Mouse (Mus musculus) cerebral cortex, adult 2 months (tissue): Measurements from ENCODE around the gene Cacnb3.

Source experiments
- WGBS: fragments of 180-500 bp; shearing (Covaris S2); methylation state at CpG from one replicate; pipeline ENCODE4 v1.1.7; 2018; 5-methylcytosine and 5-hydroxymethylcytosine counted together

The Cacnb3 gene

DNA sequence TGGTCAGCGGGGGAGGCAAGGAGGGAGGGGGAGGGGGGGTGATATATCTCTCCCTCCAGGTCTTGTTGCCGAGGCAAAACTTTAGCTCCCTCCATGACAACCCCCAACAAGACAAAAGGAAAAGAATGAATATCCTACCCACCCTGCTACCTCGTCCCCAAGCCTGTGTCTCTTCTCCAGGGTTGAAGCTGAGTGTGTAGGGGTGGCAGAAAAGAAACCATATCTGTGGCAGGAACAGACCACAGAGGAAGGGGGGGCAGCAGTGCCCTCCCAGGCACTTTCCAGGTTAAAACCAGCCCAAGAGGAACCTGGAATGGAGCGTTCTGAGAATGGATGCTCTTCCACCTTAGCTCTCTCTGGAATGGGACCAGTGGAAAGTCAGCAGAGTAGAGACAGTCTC is at the start of gene Cacnb3:
Cacnb3 (plus strand) TSS at position 301 of the 400 bp plus-strand sequence.
- 62% methylated on average over 4 of the region's 4 CpGs for WGBS

DNA sequence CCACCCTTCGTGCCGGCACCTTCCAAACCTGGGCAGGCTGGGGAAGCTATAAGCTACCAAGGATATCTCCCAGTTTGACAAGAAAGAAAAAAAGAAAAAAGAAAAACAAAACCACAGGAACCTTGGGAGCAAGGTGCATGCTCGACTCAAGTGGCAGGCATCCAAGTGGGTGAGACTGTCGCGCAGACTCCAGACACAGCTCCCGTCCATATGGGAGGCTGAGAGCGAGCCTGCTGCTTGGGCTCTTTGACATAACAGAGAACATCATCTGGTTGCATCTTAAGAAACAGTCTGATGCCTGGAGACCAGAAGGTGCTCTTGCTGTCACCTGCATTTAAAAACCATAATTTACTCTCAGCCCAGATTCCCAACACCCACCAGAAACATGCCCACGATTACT is 48.2 kb upstream of the Cacnb3 start:
- 44% methylated on average over 8 of the region's 8 CpGs for WGBS

DNA sequence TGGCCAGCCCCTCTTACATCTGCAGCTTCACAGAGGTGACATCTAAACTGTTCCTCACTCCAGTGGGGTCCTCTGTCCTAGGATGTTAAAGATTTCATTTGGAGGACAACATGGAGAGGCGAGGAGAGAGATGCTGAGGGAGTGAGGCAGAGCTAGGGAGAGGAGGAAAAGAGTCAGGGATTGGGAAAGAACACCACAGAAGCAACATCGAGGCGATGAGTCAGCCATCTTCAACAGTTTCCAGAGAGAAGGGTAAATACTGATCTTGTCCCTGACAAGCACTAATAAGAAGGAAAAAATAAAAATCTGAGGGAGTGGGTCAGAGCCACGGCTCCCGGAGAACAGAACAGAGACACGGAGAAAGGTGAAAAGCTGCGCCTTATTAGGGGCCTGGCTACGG is 47.6 kb upstream of the Cacnb3 start:
- WGBS = 66% methylated on average over 8 of the region's 8 CpGs

DNA sequence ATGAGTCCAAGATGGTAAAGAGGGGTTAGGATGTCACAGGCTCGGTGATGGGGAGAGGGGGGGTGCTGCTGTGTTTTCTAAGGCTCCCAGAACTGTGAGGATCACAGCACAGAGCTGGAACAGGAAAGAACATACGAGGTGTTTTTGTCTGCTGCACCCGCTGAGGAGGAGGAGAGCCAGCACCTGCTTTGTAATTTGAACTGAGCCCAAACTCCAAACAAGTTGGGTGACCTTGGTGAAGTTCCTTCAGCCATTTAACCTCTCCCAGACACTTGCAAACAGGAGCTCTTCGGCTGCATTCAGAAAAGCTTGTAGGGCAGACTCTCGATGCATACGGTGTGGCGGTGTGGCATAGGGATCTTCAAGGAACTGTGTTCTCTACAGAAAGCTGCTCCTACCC is 45.2 kb upstream of the Cacnb3 start:
- WGBS = 63% methylated on average over 7 of the region's 7 CpGs

DNA sequence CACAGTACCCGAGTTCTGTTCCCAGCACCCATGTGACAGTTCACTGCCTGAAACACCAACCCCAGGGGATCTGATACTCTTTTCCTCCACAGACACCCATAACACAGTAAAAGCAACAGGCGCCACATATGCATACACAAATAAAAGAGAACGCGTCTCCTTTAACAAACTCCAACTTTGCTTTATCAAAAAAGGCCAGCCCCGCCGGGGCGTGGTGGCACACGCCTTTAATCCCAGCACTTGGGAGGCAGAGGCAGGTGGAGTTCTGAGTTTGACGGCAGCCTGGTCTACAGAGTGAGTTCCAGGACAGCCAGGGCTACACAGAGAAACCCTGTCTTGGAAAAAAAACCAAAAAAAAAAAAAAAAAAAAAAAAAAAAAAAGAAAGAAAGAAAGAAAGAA is 44.5 kb upstream of the Cacnb3 start:
- 85% methylated on average over 9 of the region's 9 CpGs for WGBS

DNA sequence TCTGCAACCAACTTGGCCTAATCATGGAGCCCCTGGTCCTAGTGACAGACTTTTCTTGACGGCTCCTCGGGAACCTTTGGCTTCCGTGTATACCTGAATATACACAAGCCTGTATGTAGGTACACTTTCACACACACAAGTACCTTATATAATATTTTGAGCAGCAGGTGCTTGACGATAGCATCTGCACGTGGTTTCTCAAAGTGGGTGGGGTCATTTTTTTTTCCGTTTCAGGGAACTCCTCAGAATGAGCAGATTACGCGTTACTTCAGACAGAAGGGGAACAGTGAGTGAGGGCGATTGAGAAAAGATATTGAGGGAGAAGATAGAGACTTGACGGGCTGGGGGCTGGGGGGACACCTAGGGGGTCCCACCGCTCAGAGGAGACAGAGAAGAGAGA is 42.9 kb upstream of the Cacnb3 start:
- whole genome bisulfite sequencing = 82% methylated on average over 11 of the region's 11 CpGs

DNA sequence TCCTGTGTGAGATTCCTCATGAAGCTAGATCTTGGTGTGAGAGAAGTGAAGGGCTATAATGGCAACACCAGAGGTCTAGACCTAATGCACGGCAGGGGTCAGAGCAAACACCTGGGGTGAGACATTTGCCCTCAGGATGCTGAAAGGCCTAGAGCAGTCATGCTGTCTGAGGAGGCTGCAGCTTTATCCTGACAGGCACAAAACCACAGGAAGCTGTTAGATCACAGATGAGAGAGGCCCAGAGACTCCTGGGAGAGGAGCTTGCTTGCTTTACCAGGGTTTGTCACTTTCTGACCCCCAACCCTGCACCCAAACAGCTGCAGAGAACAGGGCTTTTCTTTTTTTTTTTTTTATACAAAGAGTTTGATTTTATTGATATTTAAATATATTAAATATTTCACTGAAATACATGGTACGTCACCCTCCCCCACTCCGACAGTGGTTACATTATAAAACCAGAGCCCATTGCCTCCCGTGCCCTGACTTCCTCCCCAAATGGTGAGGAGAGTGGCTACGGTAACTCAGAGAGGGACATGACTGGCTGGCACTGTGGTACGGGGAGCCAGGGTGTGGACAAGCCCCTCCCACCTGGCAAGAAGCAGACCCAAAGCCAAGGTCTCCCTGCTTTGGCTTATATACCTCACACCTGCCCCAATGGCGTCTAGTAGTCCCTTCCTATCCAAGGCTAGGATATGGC is 40.9 kb upstream of the Cacnb3 start:
- 80% methylated on average over 7 of the region's 7 CpGs for WGBS

DNA sequence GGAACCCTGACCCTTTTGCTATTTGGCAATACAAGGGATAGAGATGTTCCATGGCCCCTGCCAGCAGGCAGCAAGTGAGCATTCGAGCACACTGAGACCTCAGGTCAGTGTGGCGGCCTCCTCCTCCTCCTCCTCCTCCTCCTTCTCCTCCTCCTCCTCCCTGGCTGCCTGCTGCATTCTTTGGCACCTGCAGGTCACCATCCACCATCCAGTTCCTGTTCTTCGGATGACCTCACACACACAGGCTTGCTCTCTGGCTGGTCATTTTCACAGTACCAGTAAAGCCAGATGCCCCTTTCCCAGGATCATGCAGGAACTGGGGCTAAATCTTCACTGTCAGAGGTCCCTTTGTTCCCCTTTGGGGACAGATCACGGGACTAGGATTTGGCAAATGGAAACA is 39.2 kb upstream of the Cacnb3 start:
- 71% methylated on average over 4 of the region's 4 CpGs for WGBS

DNA sequence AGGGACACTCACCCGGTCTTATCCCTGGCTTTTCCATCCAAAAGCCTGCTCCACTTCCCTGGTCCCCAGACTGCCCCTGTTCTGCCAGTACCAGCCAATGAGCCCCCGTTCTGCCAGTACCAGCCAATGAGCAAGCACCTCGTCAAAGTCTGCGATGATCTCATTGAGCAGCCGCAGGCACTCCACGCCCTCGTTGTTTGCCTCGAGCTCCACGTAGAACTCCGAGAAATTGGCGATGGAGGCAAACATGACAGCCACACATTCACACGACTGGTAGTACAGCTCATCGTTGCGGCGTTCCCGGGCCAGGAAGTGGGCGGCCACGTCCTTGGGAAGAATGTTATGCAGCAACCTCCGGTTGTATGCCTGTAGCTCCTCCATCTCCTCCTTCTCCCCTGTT is 36.4 kb upstream of the Cacnb3 start:
- 67% methylated on average over 19 of the region's 19 CpGs for WGBS

DNA sequence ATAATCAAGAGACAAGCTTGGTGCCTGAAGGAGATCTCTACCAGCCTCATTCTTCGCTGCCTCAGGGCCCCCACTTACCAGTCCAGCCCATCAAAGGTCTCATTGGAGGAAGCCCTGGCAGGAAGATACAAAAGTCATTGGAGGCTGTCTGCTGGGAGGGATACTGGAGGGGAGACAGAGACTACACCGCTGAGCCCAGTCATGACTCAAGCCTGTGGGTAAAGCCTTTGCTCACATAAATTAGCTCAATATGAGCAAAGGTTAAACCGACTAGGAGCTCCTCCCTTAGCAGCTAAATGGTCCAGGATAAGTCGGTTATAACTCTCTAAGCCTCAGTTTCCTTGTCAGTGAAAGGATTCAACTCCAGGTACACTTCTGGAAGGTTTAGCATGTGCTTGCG is 35.6 kb upstream of the Cacnb3 start:
- WGBS = 90% methylated on average over 5 of the region's 5 CpGs

DNA sequence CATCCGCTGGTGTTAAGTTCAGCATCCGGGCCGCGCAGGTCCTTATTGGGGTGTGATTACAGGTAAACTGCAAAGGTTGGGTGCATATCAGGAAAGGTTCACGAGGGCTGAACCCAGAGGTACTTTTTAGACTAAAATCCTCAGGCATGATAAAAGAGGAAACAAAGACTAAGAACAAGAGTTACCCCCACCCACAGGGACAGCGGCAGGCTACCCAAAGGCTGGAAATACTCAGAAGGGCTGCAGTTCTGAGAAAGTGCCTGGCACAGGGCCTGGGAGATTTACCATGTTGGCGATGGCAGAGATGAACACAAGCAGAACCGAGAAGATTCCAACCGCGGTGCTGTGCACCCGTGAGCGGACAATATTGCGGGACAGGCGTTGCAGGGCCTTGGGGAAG is 34.0 kb upstream of the Cacnb3 start:
- 91% methylated on average over 14 of the region's 14 CpGs for WGBS

DNA sequence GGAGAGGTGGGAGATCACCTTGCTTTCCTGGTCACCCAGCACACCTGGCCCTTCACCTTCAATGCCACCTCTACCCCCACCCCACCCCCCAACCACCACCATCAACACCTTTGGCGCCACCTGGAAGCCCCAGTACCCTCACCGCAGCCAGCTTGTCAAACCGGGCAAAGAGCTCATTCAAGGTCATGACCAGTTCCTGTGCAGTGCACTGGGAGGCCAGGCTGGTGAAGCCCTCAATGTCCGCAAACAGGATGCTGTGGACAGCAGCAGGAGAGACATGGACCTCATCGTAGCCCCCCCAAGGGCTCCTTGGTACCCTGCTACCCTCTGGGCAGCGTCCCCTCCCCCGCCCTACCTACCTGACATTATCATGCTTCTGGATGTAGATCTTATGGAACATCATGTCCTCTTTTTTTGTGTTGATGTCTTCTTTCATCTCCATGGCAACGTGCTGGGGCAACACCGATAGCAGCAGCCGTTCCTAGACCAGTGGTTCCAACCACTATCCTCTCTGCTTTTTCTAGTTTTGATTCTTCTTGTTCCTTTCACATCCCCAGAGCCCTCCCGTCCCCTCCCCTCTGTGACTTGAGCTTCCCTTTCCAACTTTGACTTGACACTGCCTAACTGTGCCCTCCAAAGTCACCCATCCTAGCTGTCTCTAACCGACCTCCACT is 30.5 kb upstream of the Cacnb3 start:
- 75% methylated on average over 12 of the region's 12 CpGs for WGBS

DNA sequence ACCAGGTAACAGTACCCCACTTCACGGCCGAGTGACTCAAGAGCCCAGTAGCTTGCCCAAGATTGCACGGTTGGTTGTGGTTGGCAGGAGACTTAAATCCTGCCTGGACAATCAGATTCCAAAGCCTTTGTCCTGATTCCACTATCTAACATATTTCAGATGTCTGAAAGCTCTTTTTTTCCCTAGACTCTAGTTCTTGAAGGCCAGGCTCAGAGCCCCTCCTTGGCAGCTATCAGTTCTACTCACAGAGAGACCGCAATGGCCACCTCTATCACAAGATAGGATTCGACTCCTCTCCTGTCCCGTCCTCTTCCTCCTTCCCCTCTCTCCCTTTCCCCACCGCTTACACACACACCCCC is 28.8 kb upstream of the Cacnb3 start:
- 72% methylated on average over 7 of the region's 7 CpGs for WGBS

DNA sequence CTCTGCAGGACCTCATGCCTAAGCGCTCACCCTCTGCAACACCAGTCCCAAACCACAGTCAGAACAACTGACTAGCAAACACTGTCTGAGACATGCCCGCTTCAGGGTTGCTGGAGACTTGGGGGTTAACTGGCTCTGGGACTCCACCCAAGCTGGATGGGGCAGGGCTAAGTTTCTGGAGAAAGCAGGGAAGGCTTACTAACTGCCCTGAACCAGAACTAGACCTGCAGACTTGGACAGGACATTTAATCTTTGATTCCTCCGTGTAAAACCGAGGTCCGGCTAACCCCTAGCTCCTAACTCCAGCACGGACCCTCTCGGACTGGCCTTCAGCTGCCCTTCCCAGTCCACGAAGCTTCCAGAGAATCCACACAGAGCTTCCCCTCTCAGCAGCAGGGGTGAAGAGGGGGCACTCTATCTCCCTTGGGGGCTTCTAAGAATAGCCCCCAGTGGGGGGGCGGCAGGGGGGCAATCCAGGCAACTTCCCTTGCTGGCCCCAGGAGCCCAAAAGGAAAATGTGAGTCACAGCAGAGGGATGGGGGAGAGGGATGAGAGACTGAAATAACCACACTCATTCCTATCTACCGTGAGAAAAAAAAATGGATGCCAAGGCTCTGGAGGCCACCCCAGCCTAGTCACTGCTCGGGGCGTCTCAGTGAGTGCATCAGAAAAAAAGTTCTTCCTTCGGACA is 28.3 kb upstream of the Cacnb3 start:
- 45% methylated on average over 13 of the region's 13 CpGs for WGBS

DNA sequence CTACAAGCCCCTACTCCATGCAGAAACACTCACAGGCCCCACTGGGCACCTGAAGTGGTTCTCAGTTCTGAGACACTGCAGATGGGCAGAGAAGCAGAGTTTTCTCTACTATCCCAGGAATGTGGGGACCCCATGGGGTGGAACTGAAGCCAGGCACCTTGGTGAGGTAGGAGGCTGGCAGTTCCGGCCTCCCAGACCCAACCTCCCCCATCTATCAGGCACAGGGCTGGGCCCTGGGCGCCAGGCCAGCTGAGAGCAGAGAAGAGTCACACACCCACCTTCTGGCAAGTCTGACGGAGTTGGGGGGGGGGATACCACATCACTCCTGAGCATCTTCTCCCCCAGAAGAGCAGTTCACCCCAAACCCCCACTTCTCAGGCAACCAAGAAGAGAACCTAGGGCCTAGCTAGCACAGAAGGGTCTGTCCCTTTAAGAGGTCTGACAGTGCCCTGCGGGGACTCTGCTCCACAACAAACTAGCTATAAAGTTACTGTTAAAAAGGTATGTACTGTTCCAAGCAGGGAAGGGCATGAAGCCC is 27.6 kb upstream of the Cacnb3 start:
- 45% methylated on average over 4 of the region's 4 CpGs for WGBS

DNA sequence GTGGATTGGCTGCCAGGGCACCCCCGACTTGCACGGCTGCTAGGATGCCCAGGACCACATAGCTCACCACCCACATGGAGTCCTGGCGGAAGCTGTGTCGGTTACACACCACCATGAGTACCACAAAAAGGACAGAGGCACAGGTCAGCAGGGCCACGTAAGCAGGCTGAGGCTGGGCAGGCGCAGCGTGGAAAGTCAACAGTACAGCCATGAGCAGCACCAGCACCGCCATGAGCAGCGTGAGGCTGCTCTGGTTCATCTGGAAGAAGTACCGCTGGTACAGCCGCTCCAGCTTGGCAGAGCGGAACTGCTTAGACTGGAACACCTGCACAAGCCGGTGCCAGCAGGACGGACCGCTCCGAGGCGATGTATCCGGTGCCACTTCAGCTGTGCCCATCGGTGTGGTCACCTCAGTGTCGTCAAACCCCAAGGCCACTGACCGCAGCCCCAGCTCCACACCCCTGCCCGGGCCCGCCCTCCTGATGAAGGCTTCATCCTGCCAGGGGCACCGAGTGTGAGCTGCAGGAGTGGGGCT is 26.5 kb upstream of the Cacnb3 start:
- WGBS = 92% methylated on average over 24 of the region's 24 CpGs

DNA sequence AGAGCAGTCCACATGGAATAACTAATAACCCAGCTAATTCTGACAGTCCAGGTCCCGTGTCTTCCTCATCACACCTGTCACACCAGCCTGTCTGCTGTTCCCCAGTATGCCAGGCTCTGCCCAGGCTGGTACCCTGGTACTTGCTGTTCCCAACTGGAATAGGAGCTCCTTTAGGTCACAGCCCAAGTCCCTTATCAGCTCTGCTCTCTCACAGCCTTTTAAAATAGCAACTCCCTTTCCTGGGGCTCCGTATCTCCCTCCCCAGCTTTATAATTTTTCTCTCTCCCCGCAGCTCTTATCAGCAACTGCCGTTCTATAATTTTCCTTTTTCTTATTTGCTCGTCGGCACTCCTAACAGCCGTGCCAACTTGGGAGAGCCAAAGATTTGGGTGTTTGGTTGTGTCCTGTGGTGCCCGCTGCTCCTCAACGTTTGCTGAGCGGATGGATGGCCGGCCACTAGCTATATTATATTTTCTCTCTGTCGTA is 24.5 kb upstream of the Cacnb3 start:
- 80% methylated on average over 12 of the region's 12 CpGs for WGBS

DNA sequence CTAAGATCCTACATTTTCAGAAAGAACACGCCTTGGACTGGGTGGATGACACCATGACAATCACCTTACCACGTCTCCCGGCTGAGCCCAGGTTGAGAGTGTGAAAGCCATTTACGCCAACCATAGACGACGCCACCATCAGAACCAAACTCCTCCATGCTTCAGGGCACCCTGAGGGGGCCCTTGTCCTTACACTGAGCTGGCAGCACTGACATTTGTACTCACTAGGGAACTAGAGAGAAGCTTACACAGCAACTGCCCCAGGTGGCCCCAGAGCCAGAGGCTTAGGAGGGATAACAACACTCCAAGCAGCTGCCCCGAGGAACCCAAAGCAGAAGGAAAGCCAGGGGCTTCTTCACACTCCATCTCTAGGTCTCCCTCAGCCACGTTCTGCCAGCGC is 23.9 kb upstream of the Cacnb3 start:
- 74% methylated on average over 9 of the region's 9 CpGs for WGBS

DNA sequence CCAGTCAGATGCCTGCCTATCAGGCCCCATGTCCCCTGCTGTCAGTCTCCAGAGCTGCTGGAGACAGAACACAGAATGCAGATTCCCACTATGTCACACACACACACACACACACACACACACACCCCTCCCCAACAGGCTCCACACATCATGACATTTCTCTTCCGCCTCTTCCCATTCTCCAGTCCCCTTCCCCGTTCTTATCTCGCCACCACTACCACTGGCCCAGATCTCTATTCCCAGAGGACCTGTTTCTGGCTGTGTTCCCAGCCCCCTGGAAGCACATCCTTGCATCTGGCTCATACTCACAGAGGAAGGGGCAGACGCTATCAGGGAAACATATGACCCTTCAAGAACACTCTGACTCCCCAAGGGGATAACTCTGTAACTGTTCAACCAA is 23.1 kb upstream of the Cacnb3 start:
- 45% methylated on average over 4 of the region's 4 CpGs for WGBS

DNA sequence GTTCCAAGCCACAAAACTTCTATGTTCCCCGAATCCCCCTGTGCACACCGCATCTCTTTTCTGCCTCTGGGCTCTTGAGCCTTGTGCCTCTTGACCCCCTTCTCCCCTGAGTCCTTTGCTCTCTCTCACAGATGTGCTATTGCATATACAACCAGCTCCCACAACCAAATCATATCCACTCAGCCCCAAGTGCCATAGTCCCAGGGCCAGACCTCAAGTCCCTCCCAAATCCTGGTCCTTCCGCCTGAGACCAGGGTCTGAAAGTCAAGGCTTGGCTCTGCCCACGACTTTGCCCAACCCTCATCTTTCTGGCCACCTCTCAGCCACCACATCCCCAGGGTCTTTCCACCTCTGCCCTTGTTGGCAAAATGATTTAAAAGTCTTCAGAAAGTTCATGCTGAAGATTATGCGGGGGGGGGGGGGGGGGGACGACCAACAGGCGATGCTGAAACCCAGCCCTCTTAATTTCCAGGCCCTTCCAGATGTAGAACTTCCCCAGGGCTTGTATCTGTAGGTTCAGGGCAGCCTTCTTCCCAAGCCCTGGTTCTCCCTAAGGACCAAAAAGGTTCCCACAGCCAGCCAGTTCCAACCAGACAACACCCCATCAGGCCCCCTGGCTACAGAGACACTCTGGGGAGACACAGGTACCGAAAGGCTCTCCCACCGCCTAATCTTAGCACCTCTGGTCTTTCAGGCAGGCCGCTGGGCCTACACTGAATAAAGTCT is 22.4 kb upstream of the Cacnb3 start:
- 14% methylated on average over 10 of the region's 10 CpGs for WGBS

DNA sequence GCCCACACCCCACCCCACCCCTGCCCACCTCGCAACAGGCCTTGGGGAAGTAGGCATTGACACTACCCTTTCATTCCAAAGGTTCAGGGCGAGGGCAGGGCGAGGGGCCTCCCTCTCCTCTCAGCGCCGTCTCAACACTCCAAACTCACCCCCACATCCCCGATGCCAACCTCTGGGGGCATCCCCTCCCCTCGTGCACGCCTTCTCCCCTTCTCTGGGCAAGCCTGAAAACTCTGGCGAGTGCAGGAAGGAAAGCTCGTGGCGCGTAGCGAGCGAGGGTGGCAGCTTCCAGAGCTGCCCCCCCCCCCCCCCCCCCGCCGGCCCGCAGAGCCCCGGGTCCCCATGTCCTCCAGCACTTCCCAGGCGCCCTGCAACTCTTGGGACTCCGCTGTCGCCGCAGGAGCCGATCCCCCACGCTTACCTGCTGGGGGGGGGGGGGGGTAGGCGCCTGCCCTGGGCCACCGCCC is 21.8 kb upstream of the Cacnb3 start:
- 2% methylated on average over 14 of the region's 26 CpGs for WGBS
